Mouse (Mus musculus) adrenal gland, adult 2 months (tissue): ENCODE results near the gene Disp3. TPM values are rescaled to one million over a fixed set of nuclear protein-coding genes. Genes with fewer than 3 reads are reported as not detected.

Experiments used
- DNase-seq: peaks from one replicate; pipeline ENCODE4 v3.0.0; 2021
- long read RNA-seq: library from polyadenylated mRNA; stranded (forward); transcript quantifications from one replicate; pipeline ENCODE4 v2.0.0, GENCODE M21; 2021
- polyA plus RNA-seq: library from polyadenylated mRNA; depleted of rRNA; stranded (reverse); fragments of >200 nt; gene quantifications from 2 replicates; pipeline ENCODE4 v1.2.3, GENCODE M21; 2012; rRNA removed
- total RNA-seq, 2 experiments: library from RNA; stranded (reverse); gene quantifications; 2 replicates each; pipeline ENCODE4 v1.2.3; 2021

Disp3 gene
- total RNA-seq (under 1 TPM; 0.24 to 0.55 TPM), polyA plus RNA-seq (0.59 and 1.0 TPM in 2 replicates)
- long read RNA-seq: 0 reads

DNA sequence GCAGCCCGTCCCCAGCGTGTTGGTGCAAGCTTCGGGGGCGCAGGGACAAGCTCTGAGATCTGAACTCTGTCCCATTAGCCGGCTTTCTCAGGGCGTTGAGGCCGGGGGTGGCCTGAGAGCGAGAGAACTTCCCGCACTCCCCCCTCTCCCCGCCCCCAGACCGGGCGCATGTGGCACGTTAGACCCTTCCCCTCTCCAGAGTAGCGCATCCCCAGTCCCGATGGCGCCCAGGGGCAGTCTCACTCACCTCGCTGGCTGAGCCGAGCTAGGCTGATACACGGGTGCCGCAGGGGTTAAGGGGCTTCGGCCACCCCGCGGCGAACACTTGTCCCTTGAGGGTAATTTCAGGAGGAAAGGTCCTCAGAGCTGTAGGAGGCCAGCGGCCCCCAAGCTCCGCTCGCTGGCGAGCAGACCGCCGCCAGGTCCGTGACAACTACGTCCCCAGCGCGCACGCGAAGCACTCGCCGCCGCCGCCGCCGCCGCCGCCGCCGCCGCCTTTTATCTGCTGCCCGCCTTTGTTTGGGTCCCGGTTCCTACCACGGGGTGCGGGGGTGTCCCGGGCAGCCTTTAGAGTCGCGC is at the start of gene Disp3:
Disp3 (minus strand) TSS at position 490 of the 579 bp plus-strand sequence.
- no peak for DNase-seq

DNA sequence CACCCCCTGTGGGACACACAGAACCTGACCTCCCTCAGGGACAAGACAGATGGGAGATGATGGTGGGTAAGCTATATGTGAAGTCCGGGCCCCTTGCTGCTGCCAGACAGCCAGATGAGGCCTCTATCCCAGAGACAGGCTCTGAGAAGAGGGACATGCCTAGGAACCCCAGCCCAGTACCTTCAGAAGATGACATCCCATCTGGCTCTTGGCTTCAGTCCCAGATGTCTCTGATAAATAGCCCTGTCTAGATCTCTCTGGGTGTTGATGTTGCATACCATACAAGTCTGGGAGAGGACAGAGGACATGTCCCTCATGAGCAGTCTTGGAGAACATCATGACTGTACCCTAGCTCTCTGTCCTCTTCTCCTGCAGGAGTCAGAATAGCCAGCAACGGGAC is 42.5 kb upstream of the Disp3 start:
- DNase-seq: no peak

DNA sequence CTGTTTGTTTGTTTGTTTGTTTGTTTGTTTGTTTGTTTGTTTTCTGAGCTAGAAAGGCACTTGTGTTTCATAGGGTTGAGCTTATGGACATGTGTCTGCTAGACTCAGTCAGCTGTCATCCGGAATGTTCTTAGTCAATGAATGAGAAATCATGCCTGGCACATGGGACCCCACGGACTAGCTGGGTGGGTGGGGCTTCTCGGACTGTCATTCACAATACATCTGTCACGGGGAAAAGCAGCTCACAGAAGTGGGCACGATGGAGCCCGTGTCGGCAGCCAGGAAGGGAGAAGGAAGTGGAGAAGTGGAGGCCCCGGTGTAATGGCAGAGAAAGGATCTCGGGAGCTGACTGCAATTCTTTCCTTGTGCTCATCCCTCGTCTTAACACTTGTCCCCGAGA is 41.7 kb upstream of the Disp3 start:
- DNase-seq: no peak

DNA sequence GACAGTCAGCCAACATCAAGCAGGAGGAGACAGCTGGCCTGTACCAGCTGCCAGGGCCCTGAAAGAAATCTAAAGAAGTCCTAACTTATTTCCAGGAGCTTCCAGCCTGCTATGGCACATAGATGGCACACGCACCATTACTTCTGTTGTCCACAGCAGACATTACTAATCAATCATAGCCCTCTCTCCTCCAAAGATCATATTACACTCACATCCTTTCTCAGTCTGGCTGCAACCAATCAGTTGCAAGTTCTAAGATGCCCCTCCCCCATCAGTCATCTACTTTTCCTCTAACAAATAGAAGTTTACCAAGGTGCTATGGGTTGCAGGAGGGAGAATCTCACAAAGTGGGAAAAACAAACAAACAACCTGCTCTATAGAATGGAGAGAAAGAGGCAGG is 40.5 kb upstream of the Disp3 start:
- no peak for DNase-seq

DNA sequence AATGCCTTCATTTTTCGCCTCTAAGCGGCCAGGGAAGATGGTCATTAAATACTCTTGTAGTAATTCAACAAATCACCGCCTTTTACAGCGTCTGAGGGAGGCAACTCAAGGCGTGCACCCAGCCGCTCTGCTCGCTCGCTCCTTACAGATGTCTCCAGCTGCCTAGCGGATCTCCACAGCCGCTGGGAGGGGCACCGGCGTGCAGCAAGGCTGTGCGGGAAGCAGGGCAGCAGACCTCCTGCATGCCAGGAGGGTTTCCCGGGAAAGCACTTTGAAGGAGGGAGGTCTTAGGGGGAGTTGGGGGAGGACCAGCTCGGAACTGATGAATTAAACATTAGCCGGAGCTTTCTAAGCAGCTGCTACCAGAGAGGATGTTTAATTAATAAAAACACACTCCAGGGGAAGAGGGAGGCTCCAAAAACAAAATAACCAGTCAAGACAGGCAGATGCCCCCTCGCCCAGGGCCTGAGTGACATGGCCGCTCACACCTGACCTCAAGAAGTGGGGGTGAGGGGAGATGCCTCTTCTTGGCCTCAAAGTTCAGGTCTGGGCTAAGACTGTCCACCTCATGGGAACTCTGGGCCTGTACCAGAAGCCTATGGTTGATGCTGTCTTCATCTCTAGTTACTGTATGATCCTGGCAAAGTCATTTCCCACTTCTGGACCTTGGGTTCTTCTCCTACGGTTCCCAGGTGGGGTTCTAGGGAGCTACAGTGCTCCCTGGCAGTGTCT is 39.7 kb upstream of the Disp3 start:
- DNase-seq: no peak

DNA sequence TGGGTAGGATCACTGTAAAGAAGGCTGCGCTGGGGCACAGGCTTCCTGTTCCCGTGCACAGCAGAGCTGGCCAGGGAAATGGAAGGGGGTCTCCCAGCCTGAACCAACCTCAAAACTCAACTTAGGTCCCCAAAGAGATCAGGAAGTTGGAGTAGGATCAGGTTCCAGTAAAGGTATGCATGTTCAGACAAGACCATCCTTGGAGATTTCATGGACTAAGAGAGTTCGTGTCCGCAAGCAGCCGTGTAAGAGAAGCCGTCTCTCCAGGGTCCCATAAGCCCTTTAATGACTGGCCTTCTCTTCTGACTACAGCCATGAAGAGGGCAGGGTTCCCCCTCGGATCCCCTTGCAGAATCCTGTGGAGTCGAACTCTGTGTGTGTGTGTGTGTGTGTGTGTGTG is 39.0 kb upstream of the Disp3 start:
- DNase-seq: no peak

DNA sequence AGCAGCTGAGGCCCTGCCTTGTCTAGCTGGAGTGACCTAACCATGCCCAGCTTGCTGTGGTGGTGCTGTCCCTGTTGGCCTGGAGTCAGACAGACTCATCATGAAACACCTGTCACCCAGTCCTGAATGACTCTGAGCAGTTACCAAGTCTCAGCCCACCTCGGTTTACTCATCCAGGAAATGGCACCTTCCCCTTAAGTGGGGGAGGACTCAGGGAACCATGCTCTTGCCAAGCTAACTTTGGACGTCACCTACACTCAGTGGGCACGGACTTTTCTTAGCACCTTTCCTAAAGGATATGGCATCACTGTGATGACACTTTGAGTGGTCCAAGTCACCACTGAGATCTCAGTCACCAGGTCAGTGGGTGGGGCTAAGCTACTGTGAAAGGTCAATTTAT is 38.2 kb upstream of the Disp3 start:
- DNase-seq: no peak

DNA sequence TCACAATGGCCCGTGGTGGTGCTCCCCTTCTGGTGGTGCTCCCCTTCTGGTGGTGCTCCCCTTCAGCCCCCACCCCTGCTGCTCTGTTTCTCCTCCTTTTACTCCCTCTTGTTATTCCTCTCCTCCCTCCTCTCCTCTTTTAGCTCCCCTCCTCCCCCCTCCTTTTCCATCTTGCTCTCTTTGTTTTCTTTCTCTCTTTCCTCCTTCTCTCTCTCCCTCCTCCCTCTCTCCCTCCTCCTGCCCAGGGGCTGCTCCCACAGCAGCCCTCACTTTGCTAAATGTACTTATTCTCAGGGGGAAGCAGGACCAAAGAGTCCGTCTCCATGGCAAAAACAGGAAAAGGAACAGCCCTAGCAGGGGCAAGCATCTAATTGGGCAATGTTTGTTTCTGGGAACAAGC is 37.3 kb upstream of the Disp3 start:
- DNase-seq: no peak

DNA sequence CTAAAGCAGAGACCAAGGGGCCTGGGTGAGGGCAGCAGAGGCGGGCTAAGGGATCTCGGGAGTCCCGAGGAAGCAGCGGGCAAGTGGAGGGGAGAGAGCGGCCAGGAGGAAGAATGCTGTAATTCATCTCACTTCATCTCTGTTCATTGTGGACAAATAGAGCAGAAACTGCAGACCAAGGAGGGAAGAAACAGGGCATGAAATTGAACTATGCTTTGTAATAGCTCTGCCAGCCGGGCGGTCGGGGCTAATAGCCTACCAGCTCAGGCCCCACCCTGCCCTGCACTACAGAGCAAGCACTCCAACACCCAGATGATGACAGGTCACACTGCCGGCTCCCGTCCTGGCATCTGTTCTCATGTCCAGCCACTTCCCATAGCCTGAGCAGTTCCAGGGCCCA is 34.4 kb upstream of the Disp3 start:
- DNase-seq: no peak

DNA sequence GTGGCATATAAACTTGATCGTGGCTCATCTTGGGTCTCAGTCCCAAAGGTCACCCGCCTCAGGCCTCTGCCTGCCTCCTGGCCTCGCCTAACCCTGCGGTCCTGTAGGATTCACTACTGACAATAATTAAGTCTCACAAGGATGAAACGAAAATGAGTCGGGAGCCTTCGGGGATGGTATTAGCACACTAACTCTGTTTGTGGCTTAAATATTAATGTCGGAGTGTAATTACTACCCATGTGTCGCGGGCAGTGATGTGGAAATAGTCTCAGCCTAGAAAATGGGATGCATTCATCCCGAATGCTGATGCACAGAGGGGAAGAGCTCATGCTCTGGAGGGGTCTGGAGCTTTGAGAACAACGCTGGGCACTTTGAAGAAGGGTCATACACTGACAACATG is 31.6 kb upstream of the Disp3 start:
- no peak for DNase-seq

DNA sequence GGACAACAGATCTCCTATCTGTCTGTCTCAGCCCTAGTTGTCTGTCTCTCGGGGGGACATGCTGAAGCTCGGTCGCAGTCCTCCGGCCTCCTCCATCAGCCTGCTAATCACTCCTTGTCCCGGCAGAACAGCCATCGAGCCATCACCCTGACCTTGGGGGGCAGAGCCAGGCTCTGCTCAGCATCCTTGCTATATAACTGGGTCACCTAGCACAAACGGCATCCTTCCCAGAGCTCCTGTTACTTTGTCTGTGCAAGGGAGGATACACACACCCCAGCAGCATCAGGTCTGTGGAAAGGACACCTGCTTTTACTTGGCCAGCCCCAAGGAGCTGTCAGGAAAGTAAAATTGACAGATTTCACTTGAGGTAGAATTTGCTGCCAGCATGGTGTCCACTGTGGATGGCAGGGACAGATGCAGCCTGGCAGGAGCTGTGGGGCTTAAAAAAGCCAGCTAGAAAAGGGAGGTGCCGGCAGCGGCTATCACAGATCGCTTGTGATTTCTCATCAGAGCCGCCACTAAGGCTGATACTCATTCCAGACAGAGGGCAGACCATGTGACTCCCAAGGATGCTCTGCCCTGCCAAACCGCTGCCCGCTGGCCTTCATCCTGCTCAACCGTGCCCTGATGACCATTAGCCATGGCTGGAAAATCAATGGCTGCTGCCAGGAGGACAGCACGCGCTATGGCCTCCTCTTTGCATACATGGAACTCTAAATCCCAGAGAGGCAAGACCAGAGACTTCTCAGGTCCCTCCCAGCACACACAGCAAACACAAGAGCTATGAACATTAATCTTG is 27.8 kb upstream of the Disp3 start:
- DNase-seq: peak; percentile 89

DNA sequence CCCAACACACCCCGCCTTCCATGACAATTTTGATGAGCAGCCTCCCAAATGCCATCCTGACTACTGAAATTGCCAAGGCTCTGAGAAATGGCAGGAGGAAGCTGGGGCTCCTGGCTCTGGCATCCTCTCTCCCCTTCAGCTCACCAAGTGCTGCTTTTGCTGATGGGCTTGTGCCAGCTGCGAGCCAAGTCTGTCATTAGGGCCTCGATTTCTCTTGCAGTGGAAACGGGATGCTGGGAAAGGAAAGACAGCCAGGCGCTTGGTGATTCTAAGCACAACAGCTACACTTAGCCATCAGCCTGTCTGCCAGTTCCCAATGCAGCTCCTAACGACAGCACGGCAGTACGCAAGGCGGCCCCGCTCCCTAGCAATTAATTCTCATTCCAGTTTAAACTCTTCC is 26.6 kb upstream of the Disp3 start:
- DNase-seq: no peak

DNA sequence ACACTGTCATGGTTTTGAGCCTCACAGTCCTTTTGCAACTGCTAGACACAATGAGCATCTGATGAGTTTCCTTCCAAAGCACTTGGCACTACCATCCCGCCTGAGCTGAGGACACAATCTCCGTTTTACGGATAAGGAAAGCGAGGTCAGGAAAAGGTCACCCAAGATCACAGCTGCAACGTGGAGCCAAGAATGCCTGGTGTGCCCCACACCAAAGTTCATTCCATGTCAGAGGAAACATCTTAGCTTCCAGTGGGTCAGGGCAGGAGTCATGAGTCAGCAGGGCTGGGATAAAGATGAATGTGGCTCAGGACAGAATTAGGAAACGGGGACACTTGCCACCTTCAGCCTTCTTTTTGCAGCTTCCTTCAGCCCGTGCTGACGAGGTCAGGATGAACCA is 25.8 kb upstream of the Disp3 start:
- peak; percentile 59 for DNase-seq

DNA sequence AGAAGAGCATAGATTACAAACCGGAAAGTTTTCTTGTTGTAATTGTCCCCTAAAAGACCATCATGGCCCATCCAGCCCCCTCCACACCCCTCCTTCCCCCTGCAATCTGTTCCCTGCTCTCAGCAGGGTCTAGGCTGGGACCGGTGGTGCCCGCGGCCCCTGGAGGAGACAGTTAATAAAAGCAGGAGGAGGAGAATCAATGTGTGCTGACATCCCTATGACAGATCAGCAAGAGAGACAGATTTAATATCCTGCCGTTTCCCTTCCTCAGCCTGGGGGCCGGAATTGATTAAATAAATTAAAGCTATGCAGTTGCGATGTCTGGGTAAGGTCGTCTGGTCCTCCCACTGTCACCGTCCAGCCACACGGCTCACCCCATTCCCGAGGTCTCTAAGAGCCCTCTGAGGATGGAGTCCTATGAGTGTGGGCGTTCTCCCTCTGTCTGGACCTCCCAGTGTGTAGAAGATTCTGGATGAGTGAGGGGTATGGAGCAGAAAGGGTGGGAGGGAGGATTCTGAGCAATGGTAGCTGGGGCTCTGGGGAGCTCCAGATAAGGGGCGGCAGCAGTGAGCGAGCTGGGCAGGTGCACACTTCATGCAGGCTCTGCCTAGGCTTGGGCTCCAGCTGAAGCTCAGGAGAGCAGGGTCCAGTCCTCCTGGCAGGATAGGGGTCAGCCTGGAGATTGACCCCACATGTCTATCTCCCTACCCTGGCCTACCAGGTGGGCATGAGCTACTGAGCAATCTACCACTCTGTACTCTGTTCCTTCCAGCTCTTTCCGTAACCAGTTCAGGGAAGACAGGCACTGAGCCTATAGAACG is 24.7 kb upstream of the Disp3 start:
- DNase-seq: no peak

DNA sequence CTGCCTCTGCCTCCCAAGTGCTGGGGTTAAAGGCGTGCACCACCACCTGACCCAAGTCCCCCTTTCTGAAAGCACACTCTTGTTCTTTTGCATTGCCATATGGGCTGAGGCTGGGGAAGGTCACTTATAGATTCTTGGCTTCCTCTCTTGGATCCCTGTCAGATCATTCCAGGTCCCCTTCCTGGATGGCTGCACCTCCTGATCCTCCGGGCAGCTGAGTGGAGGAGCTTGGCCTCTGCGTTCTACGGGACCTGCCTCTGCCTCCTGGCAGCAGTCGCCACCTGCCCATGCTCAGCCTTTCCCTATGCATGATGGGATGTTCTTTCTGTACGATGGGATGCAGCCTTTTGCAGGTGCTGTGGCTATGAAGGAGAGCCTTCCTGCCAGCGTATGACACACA is 23.1 kb upstream of the Disp3 start:
- no peak for DNase-seq

DNA sequence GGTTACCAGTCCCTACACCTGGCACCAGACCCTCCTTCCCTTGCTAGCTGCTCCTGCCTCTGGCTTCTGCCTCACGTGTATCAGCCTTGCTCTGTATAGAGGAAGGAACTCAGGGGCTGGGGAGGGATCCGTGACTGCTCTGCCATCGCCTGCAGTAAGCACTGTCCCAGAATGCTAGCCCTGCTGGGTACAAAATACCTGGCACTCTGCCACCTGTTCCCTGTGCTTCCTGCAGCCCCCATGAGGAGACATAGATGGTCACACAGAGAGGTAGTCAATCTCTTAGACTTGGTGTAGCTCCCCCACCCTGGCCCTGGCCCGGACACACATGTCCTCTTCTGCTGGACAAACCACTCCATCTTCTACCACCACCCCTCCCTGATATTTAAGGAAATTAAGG is 22.4 kb upstream of the Disp3 start:
- no peak for DNase-seq

DNA sequence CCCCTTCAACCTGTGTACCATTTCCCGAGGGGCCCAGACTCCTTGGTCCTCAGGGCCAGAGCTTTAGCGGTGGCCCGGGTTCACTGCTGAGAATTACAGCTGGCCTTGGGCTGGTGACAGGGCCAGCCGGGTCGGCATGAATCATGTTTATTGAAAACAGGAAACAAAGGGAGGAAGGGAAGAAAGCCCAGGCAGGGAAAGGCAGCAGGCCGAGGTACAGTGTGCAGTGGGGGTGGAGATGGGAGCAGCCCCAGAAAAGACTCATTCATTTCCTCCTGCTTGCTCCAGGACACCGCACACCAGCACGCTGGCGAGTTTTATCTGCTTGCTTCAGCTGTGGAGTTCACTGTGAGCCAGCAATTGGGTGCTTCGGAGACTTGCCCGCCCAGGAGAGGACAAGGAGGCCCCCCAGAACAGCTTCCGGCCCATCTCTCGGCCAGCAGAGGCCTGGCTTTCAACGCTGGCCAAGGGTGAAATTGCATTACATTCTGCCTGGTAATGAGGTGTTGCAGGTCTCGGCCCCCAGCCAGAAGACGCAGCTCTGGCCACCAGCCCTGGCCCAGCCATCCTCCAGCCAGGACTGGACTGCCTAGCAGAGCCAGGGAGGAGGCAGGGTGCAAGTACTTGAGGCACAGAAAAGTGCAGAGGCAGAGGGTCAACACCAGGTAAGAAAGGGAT is 18.8 kb upstream of the Disp3 start:
- peak; percentile 86 for DNase-seq

DNA sequence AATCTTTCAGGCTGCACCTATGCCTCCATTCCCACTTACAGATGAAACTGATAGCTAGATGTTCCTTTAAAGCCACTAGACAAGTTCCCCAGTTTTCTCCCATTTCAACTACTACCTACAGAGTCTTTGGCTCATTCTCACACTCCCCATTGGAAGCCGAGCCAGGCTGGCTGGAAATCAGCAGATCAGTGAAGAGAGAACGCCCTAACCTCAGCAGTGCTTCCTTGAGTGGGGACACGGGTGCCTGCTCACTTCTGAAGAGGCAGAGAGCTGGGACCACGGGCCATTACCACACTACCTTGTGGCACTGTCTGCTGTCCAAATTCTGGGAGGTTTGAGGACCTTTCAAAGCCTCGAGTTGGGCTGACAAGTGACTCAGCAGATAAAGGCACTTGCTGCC is 11.0 kb upstream of the Disp3 start:
- DNase-seq: no peak

DNA sequence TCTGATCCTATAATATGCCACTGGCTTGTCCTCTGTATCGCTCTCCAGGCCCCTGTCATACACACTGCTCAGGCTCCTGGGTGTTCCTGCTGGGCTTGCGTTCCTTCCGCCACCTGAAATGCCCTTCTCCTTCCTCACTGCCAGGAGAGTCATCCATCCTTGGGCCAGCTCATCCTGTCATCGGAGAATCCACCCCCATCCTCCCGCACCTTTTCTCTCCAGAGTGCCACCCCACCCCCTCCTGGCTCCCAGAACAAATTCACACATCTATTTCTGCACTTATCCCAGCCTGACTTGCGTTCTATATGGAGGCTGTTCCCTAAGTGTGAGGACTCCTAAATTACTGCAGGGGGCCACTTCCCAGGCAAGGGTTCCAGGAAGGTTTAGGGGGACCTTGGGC is 9.9 kb upstream of the Disp3 start:
- DNase-seq: no peak

DNA sequence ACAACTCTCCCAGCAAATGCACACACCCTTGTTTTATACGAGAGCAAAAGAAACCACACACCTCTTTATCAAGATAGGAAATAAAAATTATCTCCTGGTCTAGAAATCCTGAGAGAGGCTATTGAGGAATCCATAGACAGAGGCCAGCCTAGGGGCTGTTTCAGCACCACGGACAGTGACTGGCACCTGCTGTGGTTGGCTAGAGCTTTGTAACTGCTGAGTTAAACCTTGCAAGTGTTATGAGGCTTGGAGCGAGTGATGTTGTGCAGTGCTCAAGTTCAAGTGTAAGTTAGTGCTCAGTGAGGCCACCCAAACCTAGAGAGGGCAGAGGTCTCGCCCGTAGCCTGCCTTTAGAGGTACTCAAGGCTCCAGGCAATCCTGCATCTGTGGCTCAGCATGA is 5.6 kb upstream of the Disp3 start:
- peak; percentile 42 for DNase-seq

DNA sequence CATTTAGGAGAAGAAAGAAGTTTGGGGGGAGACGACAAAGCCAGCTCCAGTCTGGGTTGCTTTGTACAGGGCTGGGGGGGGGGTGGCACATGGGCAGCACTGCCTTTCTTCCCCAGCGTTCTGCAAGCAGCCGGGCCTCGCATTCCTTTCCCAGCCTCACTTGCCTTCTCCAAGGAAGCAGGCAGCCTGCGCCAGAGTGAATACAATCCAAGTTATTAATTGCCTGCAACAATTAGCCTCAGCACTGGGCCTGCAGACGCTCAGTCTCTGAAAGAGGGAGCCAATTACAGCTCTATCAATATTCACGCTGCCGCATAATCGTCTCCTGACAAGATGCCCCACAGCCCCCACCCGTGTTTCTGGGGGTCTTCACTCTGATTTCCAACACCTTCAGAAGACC is 4.1 kb upstream of the Disp3 start:
- no peak for DNase-seq

DNA sequence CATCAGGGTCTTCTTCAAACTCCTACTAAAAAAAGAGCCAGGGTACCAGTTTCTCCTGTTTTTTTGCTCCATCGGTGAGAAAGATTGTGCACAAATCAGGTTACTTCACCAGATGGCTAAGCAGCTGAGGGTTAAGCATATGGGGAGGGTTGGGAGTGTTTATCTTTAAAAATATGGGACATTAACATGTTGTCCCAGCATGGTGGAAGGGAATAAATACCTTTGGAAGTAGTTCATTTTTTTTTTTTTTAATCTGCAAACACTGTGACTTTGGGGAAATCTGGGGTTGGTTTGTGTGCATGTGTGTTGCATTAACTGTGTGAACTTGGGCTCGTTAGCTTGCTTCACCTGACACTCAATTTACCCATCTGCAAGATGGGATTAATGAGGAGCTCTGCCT is 3.3 kb upstream of the Disp3 start:
- no peak for DNase-seq
